In genomic region chr11:54984085-54984484, GRCm38 (mm10) we compare ENCODE assay signal across 8 mouse cellular contexts. TPM values are rescaled to one million over a fixed set of nuclear protein-coding genes. Genes with fewer than 3 reads are reported as not detected.
A peak's percentile ranks its signal among the peaks of the same experiment; 100 is the strongest.
DNase-seq lines count a peak whose midpoint lies in the region; ATAC-seq lines count a peak whose summit lies in the region.

No protein-coding gene starts in this region.

- no peak for ATAC-seq in heart, embryonic 11.5 days (replicated peaks; ENCODE audit: insufficient number of reproducible peaks, low FRiP score, low TSS enrichment)

- peak; percentile 61 to 94 for DNase-seq in heart, adult 18-20 months
- DNase-seq in WW6 (ENCODE audit: low read depth, low spot score) = peak; percentile 55
- peak; percentile 78 to 89 for DNase-seq in cerebellum, postnatal 36 days
- no peak for DNase-seq in heart, embryonic 10.5 days (ENCODE audit: low spot score)
- peak; percentile 37 to 87 for DNase-seq in layer of hippocampus, adult 8-10 months (ENCODE audit: low spot score in 2 of 2)
- DNase-seq in lung, postnatal 14 days = peak; percentile 86
- peak; percentile 36 to 54 for DNase-seq in spleen, postnatal 36 days (ENCODE audit: low spot score in 2 of 2)

- H3K9me3 ChIP-seq in heart, embryonic 11.5 days (replicated peaks; ENCODE audit: control insufficient read depth, low read length) = no peaks in the 10 kb centered on the region
- H3K9me3 ChIP-seq in heart, embryonic 10.5 days = 0 out of 2 replicates have a peak, but pooled peaks cover 2% of the 10 kb centered on the region

- H3K27ac ChIP-seq in heart, embryonic 11.5 days (ENCODE audit: low read depth, low read length) = no peak overlapping the region
- peak overlapping the region; percentile 39; the same call in 1 of the 2 replicates for H3K27ac ChIP-seq in heart, embryonic 10.5 days

- no peak overlapping the region for H3K9ac ChIP-seq in heart, embryonic 11.5 days (ENCODE audit: low read depth, low read length)

- no peak overlapping the region for H3K4me3 ChIP-seq in heart, embryonic 11.5 days (ENCODE audit: low read depth, low read length)
- no peak overlapping the region for H3K4me3 ChIP-seq in heart, embryonic 10.5 days

- no peaks in the 10 kb centered on the region for H3K27me3 ChIP-seq in heart, embryonic 11.5 days (ENCODE audit: control insufficient read depth, insufficient read depth, low read length)
- no peaks in the 10 kb centered on the region for H3K27me3 ChIP-seq in heart, embryonic 10.5 days (ENCODE audit: insufficient read depth, poor library complexity, severe bottlenecking)

- WGBS in heart, embryonic 11.5 days (ENCODE audit: insufficient replicate concordance) = 3% methylated on average over 6 of the region's 6 CpGs
- 4% methylated on average over 6 of the region's 6 CpGs for WGBS in heart, embryonic 10.5 days

- H3K4me1 ChIP-seq in heart, embryonic 11.5 days (ENCODE audit: control insufficient read depth, insufficient read depth, low read length) = peaks cover 9% of the 10 kb centered on the region; the same call in 1 of the 2 replicates
- peaks cover 27% of the 10 kb centered on the region for H3K4me1 ChIP-seq in heart, embryonic 10.5 days

- H3K4me2 ChIP-seq in heart, embryonic 11.5 days = no peak overlapping the region

- H3K36me3 ChIP-seq in heart, embryonic 11.5 days (ENCODE audit: control insufficient read depth, insufficient read depth, low read length) = peaks cover 50% of the 10 kb centered on the region
- peaks cover 90% of the 10 kb centered on the region for H3K36me3 ChIP-seq in heart, embryonic 10.5 days

RNA-seq across cellular contexts. Expression of gene Tnip1, which starts 21.4 kb away (rescaled TPM):
- 10 to 100 TPM; 26.7 to 32.7 TPM for total RNA-seq in heart, adult 18-20 months (2021)
- polyA plus RNA-seq in heart, embryonic 11.5 days (2014; fragmentation: Nextera tagmentation; extraction: Ambion mirVana) = 16.0 and 16.8 TPM in 2 replicates
- polyA plus RNA-seq in heart, embryonic 10.5 days (2016; fragmentation: Nextera tagmentation; extraction: Ambion mirVana) = 22.7 and 23.7 TPM in 2 replicates
- 10 to 100 TPM; 31.4 to 34.3 (median 33.9) TPM for total RNA-seq in layer of hippocampus, adult 8-10 months (2022)

RNA-seq across cellular contexts. Expression of gene Anxa6, which starts 49.2 kb away (rescaled TPM):
- 100 to 1,000 TPM; 206 to 210 TPM for total RNA-seq in heart, adult 18-20 months (2021)
- 300 and 370 TPM in 2 replicates for polyA plus RNA-seq in heart, embryonic 11.5 days (2014; fragmentation: Nextera tagmentation; extraction: Ambion mirVana)
- polyA plus RNA-seq in heart, embryonic 10.5 days (2016; fragmentation: Nextera tagmentation; extraction: Ambion mirVana) = 255 and 342 TPM in 2 replicates
- 10 to 100 TPM; 85.6 to 95.3 (median 89.4) TPM for total RNA-seq in layer of hippocampus, adult 8-10 months (2022)
